Mouse (Mus musculus): ENCODE measurements around the gene Irak4. TPM values are rescaled to one million over a fixed set of nuclear protein-coding genes. Genes with fewer than 3 reads are reported as not detected.
A peak's percentile ranks its signal among the peaks of the same experiment; 100 is the strongest.

Gene Irak4
- total and polyA plus RNA-seq, 2 experiments from 2014 or later = 1.8 to 2.7 TPM

GRCm38 (mm10) chr15:94544844-94545243 is 1.4 kb downstream of the Irak4 start:
- 85% methylated on average over 4 of the region's 4 CpGs for WGBS
- TF ChIP-seq CTCF (IDR thresholded peaks at IDR 0.05) = no peak
- no peaks in the 10 kb centered on the region for H3K9me3 ChIP-seq (ENCODE audit: low read length)

DNA sequence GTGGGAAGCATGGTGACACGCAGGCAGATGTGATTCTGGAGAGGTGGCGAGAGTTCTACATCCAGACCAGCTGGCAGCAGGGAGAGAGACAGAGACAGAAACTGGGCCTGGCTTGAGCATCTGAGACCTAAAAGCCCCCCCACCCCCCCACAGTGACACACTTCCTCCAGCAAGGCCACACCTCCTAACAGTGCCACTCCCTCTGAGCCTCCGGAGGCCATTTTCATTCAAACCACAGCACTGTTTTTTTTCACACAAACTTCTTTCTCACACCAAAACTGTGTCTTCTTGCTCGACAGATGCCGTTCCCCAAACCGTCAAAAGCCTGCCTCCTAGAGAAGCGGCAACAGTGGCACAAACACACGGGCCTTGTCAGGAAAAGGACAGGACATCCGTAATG is 10.1 kb downstream of the Irak4 start:
- Histone ChIP-seq H3K27me3 (ENCODE audit: insufficient read depth, low read length) (no peaks in the 10 kb centered on the region), H3K4me2 (ENCODE audit: low read depth, low read length, poor library complexity, severe bottlenecking) (no peak overlapping the region), H3K36me3 (ENCODE audit: insufficient read depth, low read length) (no peaks in the 10 kb centered on the region), H3K27ac (ENCODE audit: low read depth, low read length) (no peak overlapping the region), H3K4me3 (ENCODE audit: low read depth, low read length) (no peak overlapping the region), H3K9ac (replicated peaks; ENCODE audit: low read length, poor library complexity, severe bottlenecking) (no peak overlapping the region), H3K4me1 (ENCODE audit: insufficient read depth, low read length) (no peaks in the 10 kb centered on the region), H3K9me3 (ENCODE audit: low read length) (0 out of 2 replicates have a peak, but pooled peaks cover 4% of the 10 kb centered on the region)
- no peak for ATAC-seq (ENCODE audit: low FRiP score)
- DNase-seq (ENCODE audit: low spot score) = no peak
- WGBS = 96% methylated on average over 9 of the region's 9 CpGs
- TF ChIP-seq CTCF (IDR thresholded peaks at IDR 0.05) = no peak

More at GRCm38 (mm10) chr15:94544844-94545243, 1.4 kb downstream of the Irak4 start:
- DNase-seq (ENCODE audit: low spot score) (no peak), ATAC-seq (ENCODE audit: low FRiP score) (no peak)
- Histone ChIP-seq H3K4me2 (ENCODE audit: low read depth, low read length, poor library complexity, severe bottlenecking) (no peak overlapping the region), H3K4me1 (ENCODE audit: insufficient read depth, low read length) (no peaks in the 10 kb centered on the region), H3K27me3 (ENCODE audit: insufficient read depth, low read length) (no peaks in the 10 kb centered on the region), H3K9ac (replicated peaks; ENCODE audit: low read length, poor library complexity, severe bottlenecking) (no peak overlapping the region), H3K36me3 (ENCODE audit: insufficient read depth, low read length) (no peaks in the 10 kb centered on the region), H3K4me3 (ENCODE audit: low read depth, low read length) (no peak overlapping the region), H3K27ac (ENCODE audit: low read depth, low read length) (no peak overlapping the region)

GRCm38 (mm10) chr15:94557442-94557841 is 14.0 kb downstream of the Irak4 start:
- Histone ChIP-seq H3K27me3 (ENCODE audit: insufficient read depth, low read length) (no peaks in the 10 kb centered on the region), H3K4me3 (ENCODE audit: low read depth, low read length) (no peak overlapping the region), H3K27ac (ENCODE audit: low read depth, low read length) (no peak overlapping the region), H3K9ac (replicated peaks; ENCODE audit: low read length, poor library complexity, severe bottlenecking) (no peak overlapping the region), H3K4me2 (ENCODE audit: low read depth, low read length, poor library complexity, severe bottlenecking) (no peak overlapping the region), H3K4me1 (ENCODE audit: insufficient read depth, low read length) (no peaks in the 10 kb centered on the region), H3K9me3 (ENCODE audit: low read length) (no peaks in the 10 kb centered on the region), H3K36me3 (ENCODE audit: insufficient read depth, low read length) (no peaks in the 10 kb centered on the region)
- ATAC-seq (ENCODE audit: low FRiP score) (peak; percentile 79; the same call in 1 of the 2 replicates), DNase-seq (ENCODE audit: low spot score) (peak; percentile 92)
- peak; percentile 99 for TF ChIP-seq CTCF (IDR thresholded peaks at IDR 0.05)
- WGBS = 18% methylated on average over 7 of the region's 7 CpGs

- no peak for ATAC-seq (ENCODE audit: low FRiP score)
- Histone ChIP-seq H3K27me3 (ENCODE audit: insufficient read depth, low read length) (no peaks in the 10 kb centered on the region), H3K4me1 (ENCODE audit: insufficient read depth, low read length) (no peaks in the 10 kb centered on the region), H3K4me2 (ENCODE audit: low read depth, low read length, poor library complexity, severe bottlenecking) (no peak overlapping the region), H3K27ac (ENCODE audit: low read depth, low read length) (no peak overlapping the region), H3K9ac (replicated peaks; ENCODE audit: low read length, poor library complexity, severe bottlenecking) (no peak overlapping the region), H3K36me3 (ENCODE audit: insufficient read depth, low read length) (no peaks in the 10 kb centered on the region), H3K4me3 (ENCODE audit: low read depth, low read length) (no peak overlapping the region), H3K9me3 (ENCODE audit: low read length) (no peaks in the 10 kb centered on the region)
- DNase-seq (ENCODE audit: low spot score) = no peak
- no peak for TF ChIP-seq CTCF (IDR thresholded peaks at IDR 0.05)
- WGBS = 84% methylated on average over 17 of the region's 17 CpGs
These were observed 15.6 kb downstream of the Irak4 start for GRCm38 (mm10) chr15:94558895-94559656.

DNA sequence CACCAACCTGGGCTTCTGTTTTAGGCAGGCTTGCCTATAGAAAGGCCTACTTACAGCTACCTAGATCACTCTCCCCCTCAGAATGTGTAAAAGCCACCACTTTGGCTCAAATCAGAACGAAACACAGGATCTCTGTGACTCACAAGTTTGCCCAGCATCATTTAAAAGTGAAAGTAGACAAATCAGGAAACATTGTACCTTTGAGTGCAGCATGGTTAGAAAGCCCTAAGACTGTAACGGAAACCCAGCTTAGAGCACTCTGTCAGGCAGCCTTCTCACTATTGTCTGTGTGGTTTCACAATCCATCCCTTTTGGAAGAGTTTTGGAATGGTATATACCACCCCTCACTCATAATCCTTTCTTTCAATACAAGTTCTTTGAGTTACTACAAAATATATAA is 21.5 kb downstream of the Irak4 start:
- Histone ChIP-seq H3K36me3 (ENCODE audit: insufficient read depth, low read length) (no peaks in the 10 kb centered on the region), H3K4me1 (ENCODE audit: insufficient read depth, low read length) (no peaks in the 10 kb centered on the region), H3K27me3 (ENCODE audit: insufficient read depth, low read length) (no peaks in the 10 kb centered on the region), H3K4me3 (ENCODE audit: low read depth, low read length) (no peak overlapping the region), H3K27ac (ENCODE audit: low read depth, low read length) (no peak overlapping the region), H3K9me3 (ENCODE audit: low read length) (no peaks in the 10 kb centered on the region), H3K4me2 (ENCODE audit: low read depth, low read length, poor library complexity, severe bottlenecking) (no peak overlapping the region), H3K9ac (replicated peaks; ENCODE audit: low read length, poor library complexity, severe bottlenecking) (no peak overlapping the region)
- ATAC-seq (ENCODE audit: low FRiP score) (no peak), DNase-seq (ENCODE audit: low spot score) (no peak)
- TF ChIP-seq CTCF (IDR thresholded peaks at IDR 0.05) = no peak
- WGBS = 91% methylated on average over 2 of the region's 2 CpGs

DNA sequence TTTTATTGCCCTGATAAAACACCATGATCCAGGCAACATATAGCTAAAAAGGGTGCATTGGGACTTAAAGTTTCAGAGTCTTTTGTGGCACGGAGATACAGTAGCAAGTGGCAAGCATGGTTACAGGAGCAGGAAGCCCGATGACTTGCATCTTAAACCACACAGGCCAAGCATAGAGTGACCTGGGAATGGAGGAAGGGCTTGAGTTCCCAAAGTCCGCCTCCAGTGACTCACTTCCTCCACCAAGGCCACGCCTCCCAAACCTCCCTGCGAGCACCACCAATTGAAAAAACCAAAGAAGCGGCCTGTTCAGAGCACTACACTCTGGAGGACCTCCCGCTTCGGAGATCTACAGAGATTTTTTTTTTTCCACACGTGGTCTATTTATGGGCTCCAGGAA is 22.4 kb downstream of the Irak4 start:
- Histone ChIP-seq H3K4me2 (ENCODE audit: low read depth, low read length, poor library complexity, severe bottlenecking) (no peak overlapping the region), H3K27me3 (ENCODE audit: insufficient read depth, low read length) (no peaks in the 10 kb centered on the region), H3K36me3 (ENCODE audit: insufficient read depth, low read length) (no peaks in the 10 kb centered on the region), H3K9ac (replicated peaks; ENCODE audit: low read length, poor library complexity, severe bottlenecking) (no peak overlapping the region), H3K4me1 (ENCODE audit: insufficient read depth, low read length) (no peaks in the 10 kb centered on the region), H3K4me3 (ENCODE audit: low read depth, low read length) (no peak overlapping the region), H3K27ac (ENCODE audit: low read depth, low read length) (no peak overlapping the region), H3K9me3 (ENCODE audit: low read length) (no peaks in the 10 kb centered on the region)
- no peak for TF ChIP-seq CTCF (IDR thresholded peaks at IDR 0.05)
- ATAC-seq (ENCODE audit: low FRiP score) = no peak
- 80% methylated on average over 9 of the region's 9 CpGs for WGBS
- no peak for DNase-seq (ENCODE audit: low spot score)

Measured in midbrain, postnatal 0 days (tissue).